Mouse (Mus musculus) c-Kit-positive CD71-positive TER-119-positive erythroid progenitor cells, embryonic 14.5 days (primary cell): ENCODE data around the gene Ints12.

ENCODE experiments used
- DNase-seq: peaks from one replicate; pipeline ENCODE4 v3.0.0-alpha.2; 2013; ENCODE audit warnings: low spot score

Gene Ints12

GRCm38 (mm10) chr3:133144511-133145147 is 53.0 kb downstream of the Ints12 start:
- no peak for DNase-seq

- peak; percentile 5 for DNase-seq
These were observed 60.0 kb downstream of the Ints12 start for GRCm38 (mm10) chr3:133151629-133152028.

DNA sequence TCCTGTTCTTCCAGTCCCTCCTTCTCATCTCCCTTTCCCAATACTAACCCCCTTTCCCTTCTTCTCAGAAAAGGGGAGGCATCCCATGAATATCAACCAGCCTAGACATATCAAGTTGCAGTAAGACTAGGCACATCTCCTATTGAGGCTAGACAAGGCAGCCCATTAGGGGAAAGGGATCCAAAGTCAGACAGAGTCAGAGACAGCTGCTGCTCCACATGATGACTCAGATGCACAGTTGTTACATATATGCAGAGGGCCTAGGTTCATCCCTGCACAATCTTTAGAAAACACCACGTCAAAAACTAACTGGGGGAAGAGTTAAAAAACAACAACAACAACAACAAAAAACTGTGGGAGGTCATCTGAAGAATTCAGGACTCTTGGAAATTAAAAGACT is 61.2 kb downstream of the Ints12 start:
- no peak for DNase-seq

DNA sequence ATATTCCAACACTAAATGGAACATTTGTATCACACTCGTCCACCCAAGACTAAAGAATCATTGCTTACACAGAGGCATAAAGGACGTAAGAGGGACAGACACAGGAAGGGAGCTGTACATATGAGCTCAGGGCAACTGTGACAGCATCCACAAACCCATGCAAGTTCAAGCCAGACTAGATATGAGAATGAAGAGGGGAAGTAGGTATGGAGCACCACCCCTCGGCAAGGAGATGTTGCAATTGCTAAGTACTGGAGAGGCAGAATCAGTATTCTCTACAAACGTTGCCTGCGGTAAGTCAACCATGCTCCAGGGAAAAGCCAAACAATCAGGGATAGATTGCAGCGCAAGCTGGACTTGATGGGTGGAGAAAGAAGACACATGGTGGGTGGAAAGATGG is 62.0 kb downstream of the Ints12 start:
- DNase-seq = no peak

GRCm38 (mm10) chr3:133154683-133155082 is 63.0 kb downstream of the Ints12 start:
- DNase-seq = no peak

DNA sequence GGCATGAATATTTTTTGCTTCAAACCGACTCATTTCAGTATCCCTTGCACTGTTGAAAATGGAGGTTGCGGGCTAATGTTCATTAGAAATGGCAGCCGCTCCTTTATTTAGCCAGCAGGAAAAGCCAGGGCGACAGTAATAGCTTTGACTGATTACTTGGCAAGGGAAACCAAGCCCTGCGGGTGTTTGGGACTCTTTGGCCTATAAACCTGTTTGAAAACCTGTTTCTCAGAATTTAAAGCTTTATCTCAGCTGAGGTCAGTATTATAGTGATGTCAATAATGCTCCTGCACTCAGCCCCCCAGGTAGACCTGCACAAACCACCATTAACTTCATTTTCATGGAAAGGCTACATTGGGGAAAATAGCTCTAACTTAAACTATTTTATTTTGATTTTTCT is 66.6 kb downstream of the Ints12 start:
- no peak for DNase-seq
